Mouse (Mus musculus): ENCODE measurements around the gene Ehd2.

Gene Ehd2

DNA sequence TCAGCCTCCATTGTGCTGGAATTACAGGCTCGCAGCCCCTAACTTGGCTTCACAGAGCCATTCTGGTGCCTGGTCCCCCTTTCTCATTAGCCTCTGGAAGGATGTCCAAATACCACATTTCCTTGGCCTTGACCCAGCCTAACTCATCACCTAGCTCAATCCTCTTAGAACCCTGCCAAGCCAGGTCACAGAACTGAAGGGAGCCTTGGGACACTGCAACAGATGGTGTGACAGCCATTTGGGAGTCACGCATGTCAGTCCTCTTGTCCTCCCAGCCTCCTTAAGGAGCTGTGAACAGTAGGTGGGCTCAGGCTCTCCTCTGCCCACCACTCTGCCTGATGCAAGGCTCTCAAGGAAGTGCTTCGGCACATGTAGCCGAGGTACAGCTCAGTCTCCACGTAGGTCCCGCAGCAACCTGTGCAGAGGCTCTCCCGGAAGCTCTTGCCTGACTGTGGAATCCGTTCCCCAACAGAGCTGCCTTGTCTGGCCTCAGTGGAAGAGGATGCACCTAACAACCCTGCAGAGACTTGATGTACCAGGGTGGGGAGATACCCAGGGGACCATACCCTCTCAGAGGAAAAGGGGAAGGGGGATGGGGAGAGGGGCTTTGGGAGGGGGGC lies 59.3 kb downstream of the Ehd2 start:
- DNase-seq (ENCODE audit: low read depth) = no peak

DNA sequence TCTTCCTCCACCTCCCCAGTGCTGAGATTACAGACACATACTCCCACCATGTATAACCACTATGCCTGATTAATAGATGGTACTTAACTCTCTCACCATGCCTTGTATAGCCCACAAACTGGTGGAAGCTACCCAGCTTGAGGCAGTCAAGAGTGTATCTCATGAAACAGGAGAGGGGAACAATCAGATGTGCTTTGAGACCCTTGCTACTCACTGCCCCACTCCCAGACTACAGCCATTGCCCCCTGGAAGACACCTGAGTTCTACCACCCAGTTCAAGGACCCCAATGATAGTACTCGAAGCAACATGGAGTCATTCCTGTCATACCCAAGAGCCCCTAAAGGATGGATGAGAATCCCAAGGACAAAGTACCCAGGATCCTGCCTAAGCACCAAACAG lies 60.8 kb downstream of the Ehd2 start:
- DNase-seq (ENCODE audit: low read depth) = no peak

DNA sequence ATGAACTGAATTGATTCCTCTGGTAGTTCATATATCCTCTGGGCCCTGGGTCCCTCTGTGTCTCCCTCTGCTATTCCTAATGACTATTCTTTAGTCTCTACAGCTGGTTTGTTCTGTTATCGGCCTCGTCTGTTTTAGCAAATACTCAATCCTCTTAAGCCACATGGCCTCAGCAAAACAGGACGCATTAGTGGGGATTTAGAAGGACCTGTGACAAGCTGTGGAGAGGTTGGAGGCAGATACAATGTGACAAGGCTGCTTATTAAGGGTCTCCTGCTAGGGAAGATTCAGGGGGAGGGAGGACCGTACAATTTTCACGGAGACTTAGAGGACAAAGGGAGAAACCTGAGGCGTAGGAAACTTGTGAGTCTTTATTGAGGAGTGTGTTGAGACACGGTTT lies 61.5 kb downstream of the Ehd2 start:
- DNase-seq (ENCODE audit: low read depth) = no peak

DNA sequence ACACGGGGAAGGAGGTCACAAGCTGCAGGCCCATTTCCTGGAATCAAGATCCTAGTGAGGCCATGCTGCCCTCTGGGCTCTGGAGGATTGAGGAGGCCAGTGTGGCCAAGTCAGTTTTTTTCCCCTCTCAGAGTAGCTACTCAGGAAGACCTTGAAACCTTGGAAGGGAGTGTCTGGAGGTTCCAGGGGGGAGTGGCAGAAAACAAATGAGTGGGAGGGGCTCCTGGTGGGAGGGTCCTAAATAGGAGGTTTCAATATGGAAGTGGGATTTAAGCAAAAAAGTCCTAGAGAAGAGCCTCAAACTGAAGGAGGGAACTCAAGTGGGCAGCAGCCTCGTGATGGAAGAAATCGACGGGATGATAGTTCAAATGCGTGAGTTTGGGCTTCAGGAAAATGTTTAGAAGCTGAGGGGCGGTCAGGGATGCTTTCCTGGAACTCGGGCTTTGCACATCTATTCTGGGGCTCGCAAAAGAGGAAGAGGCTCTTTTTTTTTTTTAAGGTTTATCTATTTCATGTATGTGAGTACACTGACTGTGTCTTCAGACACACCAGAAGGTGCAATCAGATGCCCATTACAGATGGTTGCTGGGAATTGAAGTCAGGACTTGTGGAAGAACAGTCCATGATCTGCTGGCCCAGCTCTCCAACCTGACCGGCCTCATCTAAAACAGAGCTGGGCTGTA lies 65.9 kb downstream of the Ehd2 start:
- DNase-seq (ENCODE audit: low read depth) = no peak

Measured in NIH3T3 (cell line).